Mouse (Mus musculus): Measurements from ENCODE around the gene Ltc4s.
A peak's percentile ranks its signal among the peaks of the same experiment; 100 is the strongest.

Gene Ltc4s

GRCm38 (mm10) chr11:50224671-50225530, 13.5 kb downstream of the Ltc4s start:
- peak; percentile 89 to 91 for DNase-seq (ENCODE audit: low spot score in 2 of 2)

GRCm38 (mm10) chr11:50223783-50224662, 14.4 kb downstream of the Ltc4s start:
- no peak for DNase-seq (ENCODE audit: low spot score in 2 of 2)

- no peak for DNase-seq (ENCODE audit: low spot score in 2 of 2)
Measured at GRCm38 (mm10) chr11:50222559-50223276, 15.7 kb downstream of the Ltc4s start.

- DNase-seq (ENCODE audit: low spot score in 2 of 2): no peak
Measured at GRCm38 (mm10) chr11:50219833-50220232, 18.6 kb downstream of the Ltc4s start.

- no peak for DNase-seq (ENCODE audit: low spot score in 2 of 2)
Measured at GRCm38 (mm10) chr11:50217811-50218210, 20.6 kb downstream of the Ltc4s start.

GRCm38 (mm10) chr11:50216724-50217366, 21.6 kb downstream of the Ltc4s start:
- DNase-seq (ENCODE audit: low spot score in 2 of 2): no peak

GRCm38 (mm10) chr11:50215633-50216032, 22.8 kb downstream of the Ltc4s start:
- DNase-seq (ENCODE audit: low spot score in 2 of 2): no peak

GRCm38 (mm10) chr11:50214631-50215030, 23.8 kb downstream of the Ltc4s start:
- DNase-seq (ENCODE audit: low spot score in 2 of 2): peak in 1 of 2 experiments; percentile 19

- no peak for DNase-seq (ENCODE audit: low spot score in 2 of 2)
Measured at GRCm38 (mm10) chr11:50212848-50213758, 25.3 kb downstream of the Ltc4s start.

- DNase-seq (ENCODE audit: low spot score in 2 of 2): no peak
Measured at GRCm38 (mm10) chr11:50212060-50212739, 26.2 kb downstream of the Ltc4s start.

GRCm38 (mm10) chr11:50211322-50212059, 26.9 kb downstream of the Ltc4s start:
- DNase-seq (ENCODE audit: low spot score in 2 of 2): no peak

GRCm38 (mm10) chr11:50210505-50211151, 27.8 kb downstream of the Ltc4s start, which contains the start of the genes Sqstm1 and Mgat4b:
Sqstm1 (minus strand) TSS chr11:50210827.
Mgat4b (plus strand) TSS chr11:50210890.
- DNase-seq (ENCODE audit: low spot score in 2 of 2): peak; percentile 86 to 92

GRCm38 (mm10) chr11:50210101-50210504, 28.3 kb downstream of the Ltc4s start:
- DNase-seq (ENCODE audit: low spot score in 2 of 2): peak; percentile 79 to 93

GRCm38 (mm10) chr11:50208039-50208438, 30.4 kb downstream of the Ltc4s start:
- DNase-seq (ENCODE audit: low spot score in 2 of 2): no peak

GRCm38 (mm10) chr11:50207344-50207743, 31.1 kb downstream of the Ltc4s start:
- no peak for DNase-seq (ENCODE audit: low spot score in 2 of 2)

- DNase-seq (ENCODE audit: low spot score in 2 of 2): no peak
Measured at GRCm38 (mm10) chr11:50206037-50206436, 32.4 kb downstream of the Ltc4s start.

GRCm38 (mm10) chr11:50205434-50205833, 33.0 kb downstream of the Ltc4s start:
- no peak for DNase-seq (ENCODE audit: low spot score in 2 of 2)

- DNase-seq (ENCODE audit: low spot score in 2 of 2): no peak
Measured at GRCm38 (mm10) chr11:50203302-50203827, 35.1 kb downstream of the Ltc4s start.

Measured in spleen, postnatal 10 days (tissue).